Mouse (Mus musculus) left cerebral cortex, postnatal 36 days (tissue): ENCODE data around the gene C77080. TPM values are rescaled to one million over a fixed set of nuclear protein-coding genes. Genes with fewer than 3 reads are reported as not detected.
"Not testable (repeated sequence)": the region's sequence is repeated elsewhere in the genome, so short reads cannot be mapped to it uniquely, and the experiment has no call there.

ENCODE experiments used
- DNase-seq, 2 experiments: peaks; one replicate each; pipeline ENCODE4 v3.0.0; 2021 to 2022; ENCODE audit warnings: low spot score in 2 of 2, mixed read lengths in 1 of 2
- intact Hi-C: fragments of 180-260 bp; cut with DNase I; formaldehyde crosslinking; loops from one replicate; pipeline ENCODE4 v1.15.1; 2025
- total RNA-seq, 2 experiments: library from RNA; stranded (reverse); gene quantifications; 2 replicates each; pipeline ENCODE4 v1.2.3; 2021

Gene C77080
- total RNA-seq, 2 experiments from 2014 or later: 19.7 to 27.1 TPM

DNA sequence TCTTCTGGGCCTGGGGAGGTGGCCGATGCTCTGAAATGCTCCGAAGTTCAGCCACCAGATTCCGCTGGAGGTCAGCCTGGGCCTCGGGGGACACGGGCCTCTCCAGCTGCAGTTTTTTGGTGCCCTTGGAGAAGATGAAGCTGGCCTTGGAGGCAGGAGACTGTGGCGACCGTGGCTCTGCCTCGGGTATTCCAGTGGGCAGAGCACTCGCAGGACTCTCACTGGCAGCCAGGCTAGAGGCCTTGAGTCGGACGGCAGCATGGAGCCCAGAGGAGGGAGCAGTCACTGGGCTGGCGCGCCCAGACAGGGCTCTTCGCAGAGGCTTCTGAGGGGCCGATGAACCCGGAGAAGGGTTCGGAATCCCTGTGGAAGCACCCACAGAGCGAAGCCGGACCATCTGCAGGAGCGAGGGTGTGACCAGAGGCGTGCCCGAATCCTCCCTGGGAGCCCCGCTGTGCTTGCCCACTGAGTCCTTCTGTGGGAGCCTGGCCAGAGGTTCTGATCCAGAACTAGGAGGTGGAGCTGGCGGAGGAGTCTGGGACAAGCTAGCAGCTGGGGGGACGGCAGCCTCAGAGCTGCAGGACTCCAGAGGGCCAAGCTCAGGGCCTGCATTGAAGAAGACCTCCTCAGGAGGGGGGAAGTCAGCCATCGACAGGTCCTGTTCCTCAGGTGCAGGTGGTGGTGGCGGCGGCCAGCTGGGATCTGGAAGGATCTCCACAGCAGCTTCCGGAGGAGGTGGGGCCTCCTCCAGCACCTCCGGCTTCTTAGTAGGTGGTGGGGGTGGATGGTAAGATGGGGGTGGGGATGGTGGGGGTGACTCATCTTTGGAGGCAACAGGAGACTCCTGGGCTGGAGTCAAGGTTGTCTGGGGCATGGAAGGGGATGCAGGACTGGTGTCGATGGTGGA, 38.9 kb downstream of the C77080 start:
- intact Hi-C loops: no loop called here
- no peak for DNase-seq

DNA sequence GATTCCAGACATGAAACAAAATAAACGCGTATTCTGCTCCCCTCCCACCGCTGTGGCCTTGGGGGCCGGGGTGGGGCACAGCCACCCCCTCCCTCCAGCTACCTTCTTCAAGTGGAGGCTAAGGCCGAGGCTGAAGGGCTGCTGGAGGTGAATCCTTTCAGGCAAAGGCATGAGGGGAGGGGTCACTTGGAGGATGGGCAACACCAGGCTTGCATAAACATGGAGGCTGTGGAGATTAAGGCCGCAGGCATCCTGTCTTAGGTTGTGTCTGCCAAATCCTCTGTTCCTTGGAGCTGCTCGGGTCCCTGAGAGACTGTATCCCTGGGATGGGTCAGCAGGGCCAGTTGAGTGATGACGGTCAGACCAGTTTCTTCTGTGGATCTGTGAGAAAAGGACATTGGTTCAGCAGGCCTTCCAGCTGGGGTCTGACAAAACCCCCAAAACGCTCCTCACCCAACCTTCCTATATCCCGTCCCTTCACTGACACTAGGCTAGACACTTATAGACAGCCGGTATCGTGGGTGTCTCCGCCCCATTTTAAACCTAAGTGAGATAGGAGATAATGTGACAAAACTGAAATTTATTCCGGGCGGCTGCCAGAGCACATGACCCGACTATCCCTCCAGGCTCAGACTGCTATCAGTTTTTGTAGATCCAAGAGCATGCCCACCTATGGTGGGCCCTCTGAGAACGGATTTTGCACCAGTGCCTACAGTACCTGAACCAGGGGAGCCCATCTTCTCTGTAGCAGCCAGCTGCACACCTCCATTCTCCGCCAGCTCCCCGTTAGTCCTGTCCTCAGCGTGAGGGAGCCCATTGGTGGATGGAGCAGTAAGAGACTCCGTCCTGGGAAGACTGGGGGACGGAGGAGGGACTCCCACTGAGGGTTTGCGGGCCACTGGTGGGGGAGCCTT, 39.9 kb downstream of the C77080 start:
- no peak for DNase-seq
- intact Hi-C loops: no loop called here

DNA sequence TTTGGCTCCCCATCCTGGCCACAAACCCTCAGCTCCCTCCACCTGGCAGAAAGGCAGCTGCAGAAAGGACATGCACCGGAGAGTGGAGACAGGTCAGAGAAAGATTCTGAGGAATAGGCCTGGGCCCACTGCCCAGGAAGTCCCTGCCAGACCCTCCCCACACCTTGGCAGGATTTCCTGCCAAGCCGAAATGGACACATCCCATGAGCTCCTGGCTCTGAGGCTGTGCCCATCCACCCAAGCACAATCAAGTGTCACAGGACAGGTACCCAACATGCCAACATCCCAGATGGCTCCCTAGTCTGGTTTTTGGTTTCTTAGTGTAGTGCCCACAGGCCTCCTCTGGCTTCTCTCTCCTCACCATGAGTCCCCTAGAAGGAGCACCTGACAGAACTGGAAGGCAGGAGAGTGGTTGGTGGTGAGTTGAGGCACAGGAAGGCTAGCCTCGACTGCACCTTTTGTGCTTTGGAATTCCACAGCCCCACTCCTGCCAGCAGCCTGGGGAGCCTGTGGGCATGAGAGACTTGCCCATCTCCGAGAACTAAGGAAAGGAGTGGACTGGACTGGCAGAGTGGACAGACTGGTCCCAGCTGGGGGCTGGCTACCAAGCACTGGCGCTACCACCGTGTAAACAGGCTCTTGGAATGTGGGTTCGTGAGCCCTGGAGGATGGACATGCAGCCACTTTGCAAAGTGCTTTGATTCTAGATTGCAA, 40.7 kb downstream of the C77080 start:
- intact Hi-C loops: no loop called here
- DNase-seq: no peak

DNA sequence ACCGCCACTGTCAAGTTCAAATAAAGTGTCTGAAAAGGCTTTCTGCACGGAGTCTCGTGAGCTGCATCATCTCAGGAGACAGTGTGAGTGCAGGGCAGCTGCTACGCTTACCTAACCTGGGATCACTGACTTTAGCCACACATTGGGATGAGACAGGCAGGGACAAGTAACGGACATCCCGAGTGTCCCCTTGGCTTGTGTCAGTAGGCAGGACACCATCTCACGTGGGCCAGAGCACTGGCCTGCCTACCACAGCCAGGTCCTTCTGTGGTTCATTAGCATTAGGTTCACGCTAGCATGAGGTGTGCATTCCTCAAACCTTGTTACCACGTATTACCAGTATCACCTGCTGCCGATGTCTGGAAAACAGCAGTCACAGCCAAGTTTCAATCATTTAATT, 42.0 kb downstream of the C77080 start:
- no peak for DNase-seq
- intact Hi-C loops: no loop called here

DNA sequence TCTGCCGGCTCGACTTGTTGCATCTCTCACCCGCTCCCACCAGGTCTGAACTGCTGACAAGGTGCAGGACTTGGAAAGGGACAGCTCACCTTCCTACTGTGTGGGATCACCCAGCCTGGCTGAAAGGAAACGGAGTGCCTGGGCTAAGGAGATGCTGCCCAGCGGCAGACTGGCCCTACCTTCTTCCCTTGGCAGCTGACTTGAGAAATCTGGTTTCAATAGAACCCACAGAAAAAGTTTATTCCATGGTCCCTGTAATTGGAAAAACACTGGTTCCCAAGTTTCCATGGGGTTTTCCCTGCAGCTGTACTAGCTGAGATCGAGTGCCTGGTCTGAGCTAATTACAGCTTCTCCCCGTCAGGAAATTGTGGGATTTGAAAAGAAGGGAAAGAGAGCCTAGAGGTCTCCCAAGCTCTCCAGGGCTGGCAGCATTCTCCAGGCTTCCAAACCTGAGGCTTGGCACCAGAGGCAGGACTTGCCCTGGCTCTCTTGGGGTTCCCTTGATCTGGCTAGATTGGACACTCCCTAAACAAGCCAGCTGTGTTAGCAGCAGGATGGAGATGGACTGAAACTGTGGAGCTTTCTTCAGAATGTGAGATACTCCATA, 42.5 kb downstream of the C77080 start:
- intact Hi-C loops: no loop called here
- no peak for DNase-seq

DNA sequence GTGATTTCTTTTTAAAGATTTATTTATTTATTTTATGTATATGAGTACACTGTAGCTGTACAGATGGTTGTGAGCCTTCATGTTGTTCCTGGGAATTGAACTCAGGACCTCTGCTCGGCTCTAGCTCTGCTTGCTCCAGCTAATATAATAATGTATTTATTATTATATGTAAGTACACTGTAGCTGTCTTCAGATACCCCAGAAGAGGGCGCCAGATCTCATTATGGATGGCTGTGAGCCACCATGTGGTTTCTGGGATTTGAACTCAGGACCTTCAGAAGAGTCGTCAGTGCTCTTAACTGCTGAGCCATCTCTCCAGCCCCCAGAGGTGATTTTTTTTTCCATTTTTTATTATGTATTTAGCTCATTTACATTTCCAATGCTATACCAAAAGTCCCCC, 48.7 kb downstream of the C77080 start:
- DNase-seq, intact Hi-C loops: not testable (repeated sequence)

DNA sequence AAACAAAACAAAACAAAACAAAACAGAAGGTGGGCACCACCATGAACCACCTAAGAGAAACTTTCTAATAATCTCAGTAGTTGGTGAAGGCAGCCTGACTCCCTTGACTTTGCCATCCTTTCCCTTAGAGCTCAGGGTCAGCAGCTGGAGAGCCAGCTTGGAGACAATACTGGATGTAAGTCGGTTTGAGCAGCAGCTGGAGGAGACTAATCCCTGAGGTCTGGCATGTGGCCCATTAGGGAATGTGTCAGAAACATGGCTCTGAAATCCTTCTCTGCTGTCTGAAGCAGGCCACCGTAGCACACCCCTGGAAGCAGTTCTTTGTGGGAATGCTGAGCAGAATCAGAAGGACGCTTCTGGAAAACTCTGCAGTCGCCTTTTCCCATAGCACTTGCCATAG, 49.7 kb downstream of the C77080 start:
- intact Hi-C loops: no loop called here
- DNase-seq: no peak

DNA sequence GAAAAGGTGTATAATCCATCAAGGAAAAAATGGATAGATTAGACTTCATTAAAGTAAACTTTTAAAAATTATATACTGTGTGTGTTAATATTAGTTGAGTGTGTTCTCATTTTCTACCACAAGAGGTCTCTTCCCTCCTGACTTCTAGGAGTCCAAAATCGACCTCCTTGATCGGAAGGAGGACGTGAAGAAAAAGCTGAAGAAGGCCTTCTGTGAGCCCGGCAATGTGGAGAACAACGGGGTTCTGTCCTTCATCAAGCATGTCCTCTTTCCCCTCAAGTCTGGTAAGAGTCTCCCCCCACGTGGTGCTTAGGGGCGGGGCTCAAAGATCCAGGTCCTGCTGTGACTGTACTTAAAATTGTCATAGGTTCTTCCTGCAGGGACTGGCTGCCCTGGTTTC, 51.7 kb downstream of the C77080 start:
- no peak for DNase-seq
- intact Hi-C loops: loop anchor here (2.0 to 10.0 kb wide), 2 partner anchors 67 to 245 kb away; no protein-coding TSS in a partner anchor

DNA sequence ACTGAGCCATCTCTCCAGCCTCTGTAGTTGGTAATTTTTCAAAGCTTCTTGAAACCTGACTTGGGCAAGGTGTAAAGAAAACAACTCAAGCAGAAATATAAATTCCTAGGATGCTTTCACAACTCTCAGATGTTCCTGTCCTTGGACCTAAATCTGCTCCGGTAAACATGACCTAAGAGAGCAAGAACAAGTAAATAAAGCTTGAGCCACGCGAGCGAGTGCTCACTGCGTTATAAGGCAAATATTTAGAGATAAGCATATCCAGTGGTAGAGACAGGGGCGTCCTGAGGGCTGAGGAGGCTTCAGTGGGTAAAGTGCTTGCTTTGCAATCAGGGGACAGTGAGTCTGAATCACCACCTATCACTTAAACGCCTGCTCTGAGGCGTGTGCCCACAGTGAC, 54.4 kb downstream of the C77080 start:
- DNase-seq: no peak
- intact Hi-C loops: loop anchor here (10.0 kb wide), 1 partner anchor 248 kb away; no protein-coding TSS in a partner anchor

DNA sequence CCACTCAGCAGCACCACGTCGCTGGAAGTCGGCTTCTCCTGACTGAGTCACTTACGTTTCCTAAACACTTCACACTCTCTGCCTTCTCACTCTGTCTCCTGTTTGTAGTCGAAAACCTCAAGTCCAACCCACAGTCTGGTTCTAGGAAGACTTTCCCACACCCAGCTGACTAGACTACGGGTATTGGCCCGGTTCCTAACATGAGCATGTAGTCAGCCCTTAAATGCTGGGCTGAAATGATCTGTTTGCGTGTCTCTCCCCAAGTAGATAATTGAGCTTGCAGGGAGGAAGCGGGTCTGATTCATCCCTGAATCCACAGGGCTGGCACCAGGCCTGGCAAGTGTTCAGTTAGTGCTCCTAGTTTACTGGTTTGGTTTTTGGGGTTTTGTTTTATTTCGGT, 56.5 kb downstream of the C77080 start:
- no peak for DNase-seq
- intact Hi-C loops: loop anchor here (10.0 kb wide), 1 partner anchor 250 kb away; no protein-coding TSS in a partner anchor

DNA sequence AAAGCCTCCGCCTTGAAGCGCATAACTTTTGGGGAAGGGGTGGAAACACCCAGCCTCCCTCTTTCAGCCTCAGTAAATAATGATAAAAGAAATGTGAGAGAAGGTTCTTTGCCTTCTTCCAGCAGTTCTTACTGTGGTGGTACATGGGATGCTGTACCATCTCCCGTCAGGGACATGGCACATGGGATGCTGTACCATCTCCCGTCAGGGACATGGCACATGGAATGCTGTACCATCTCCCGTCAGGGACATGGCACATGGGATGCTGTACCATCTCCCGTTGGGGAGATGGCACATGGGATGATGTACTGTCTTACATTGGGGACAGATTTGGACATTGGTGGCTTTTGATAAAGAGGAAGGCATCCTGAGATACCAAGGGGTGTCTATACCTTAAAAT, 63.7 kb downstream of the C77080 start:
- no peak for DNase-seq
- intact Hi-C loops: no loop called here

DNA sequence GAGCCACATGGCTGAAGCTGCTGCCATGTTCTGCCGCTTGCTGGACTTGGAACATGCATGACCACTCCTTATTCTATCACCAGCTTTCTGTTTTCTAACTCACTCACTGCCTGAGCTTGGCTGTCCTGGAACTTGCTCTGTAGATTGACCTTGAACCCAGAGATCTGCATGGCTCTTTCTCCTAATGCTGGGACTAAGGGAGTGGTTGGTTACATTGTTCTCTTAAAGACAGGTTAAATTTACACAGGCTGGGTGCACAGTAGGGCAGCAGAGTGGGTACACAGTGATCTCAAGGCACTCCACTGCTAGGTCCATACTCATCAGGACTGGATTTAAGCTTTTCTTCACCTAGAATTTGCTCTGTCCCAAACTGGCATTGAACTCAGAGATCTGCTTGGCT, 66.9 kb downstream of the C77080 start:
- intact Hi-C loops: no loop called here
- no peak for DNase-seq

DNA sequence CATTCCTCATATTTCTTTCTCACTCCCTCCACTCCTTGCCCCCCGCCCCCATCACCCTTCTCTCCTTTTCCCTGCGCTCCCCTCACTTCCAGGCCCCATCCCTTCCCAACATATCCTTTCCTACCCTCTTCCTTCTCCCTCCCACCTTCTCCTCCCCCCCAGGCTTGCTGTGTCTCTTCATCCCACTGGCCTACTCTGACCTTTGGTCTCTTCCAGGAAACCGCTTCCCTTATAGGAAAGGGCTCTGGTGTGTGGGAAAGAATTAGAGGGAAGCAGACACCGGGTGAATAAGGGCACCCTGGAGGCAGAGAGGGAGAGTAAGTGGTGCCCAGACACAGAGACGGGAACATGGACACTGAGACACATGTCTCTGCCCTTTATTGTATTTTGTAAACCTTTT, 69.5 kb downstream of the C77080 start:
- no peak for DNase-seq
- intact Hi-C loops: no loop called here

DNA sequence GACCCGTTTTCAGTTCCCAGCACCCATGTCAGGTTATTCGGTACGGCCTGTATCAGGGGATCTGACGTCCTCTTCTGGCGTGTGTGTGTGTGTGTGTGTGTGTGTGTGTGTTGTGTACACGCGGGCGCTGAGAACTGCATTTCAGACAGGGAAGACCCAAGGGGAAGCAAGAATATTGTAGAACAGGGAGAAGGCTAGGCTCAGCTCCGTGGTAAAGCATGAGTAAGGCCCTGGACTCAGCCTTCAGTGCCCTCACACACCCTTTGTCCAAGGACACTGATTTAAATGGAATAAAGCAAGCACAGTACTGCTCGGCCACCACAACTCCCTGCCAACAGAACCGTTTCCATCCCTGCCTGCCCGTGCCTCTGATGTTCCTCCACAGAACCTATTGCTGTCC, 70.7 kb downstream of the C77080 start:
- intact Hi-C loops: no loop called here
- no peak for DNase-seq

DNA sequence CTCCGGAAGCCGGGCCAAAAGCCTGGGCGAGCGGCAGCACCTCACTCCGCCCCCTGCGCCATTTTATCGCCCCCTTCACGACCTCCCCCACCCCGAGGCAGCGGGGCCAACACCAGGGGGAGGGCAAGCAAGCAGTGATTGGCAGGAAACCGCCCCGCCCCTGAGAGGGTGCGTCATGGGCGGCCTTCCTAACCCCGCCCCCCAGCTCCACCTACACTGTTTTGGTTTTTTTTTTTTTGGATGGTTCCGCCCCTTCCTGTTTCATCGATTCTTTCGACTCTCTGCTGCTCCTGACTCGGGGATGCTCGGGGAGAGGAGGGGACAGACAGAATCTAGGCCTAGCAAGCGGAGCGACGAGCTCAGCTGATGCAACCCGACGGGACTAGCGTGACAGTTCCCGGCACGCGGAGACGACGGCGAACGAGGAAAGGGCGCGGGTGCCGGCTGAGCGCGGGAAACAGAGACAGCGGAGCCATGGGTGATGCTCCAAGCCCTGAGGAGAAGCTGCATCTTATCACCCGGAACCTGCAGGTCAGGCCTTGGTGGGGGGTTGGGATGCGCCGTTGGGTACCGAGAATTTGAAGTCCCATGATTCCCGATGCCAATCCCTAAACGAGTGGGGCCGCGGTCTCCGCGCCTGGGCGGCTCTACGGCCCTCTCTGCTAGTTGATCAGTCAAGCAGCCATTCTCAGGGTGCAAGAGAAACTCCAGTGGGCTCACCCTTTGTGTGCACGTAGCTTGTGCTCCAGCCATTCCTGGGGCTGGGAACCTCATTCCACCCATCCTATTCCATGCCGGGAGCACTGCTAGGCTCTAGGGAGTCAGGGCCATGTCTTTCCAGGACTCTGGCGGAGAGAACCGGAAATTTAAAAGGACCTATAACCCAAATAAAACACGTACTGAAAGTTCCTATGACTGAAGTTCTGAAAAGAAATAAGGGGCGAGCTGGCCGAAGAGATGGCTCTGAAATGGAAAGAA, 71.4 kb downstream of the C77080 start, which contains the start of the genes S100pbp and Yars:
Gene S100pbp, minus strand, starts transcription at position 186 of the 978 bp plus-strand sequence.
Gene Yars, plus strand, starts transcription at position 219 of the 978 bp plus-strand sequence.
- intact Hi-C loops: loop anchor here (1.0 to 5.0 kb wide), 2 partner anchors 53 to 145 kb away; partner anchors contain the start of genes Fndc5, Rbbp4 and Zbtb8os
- peak; percentile 93 to 94 for DNase-seq

DNA sequence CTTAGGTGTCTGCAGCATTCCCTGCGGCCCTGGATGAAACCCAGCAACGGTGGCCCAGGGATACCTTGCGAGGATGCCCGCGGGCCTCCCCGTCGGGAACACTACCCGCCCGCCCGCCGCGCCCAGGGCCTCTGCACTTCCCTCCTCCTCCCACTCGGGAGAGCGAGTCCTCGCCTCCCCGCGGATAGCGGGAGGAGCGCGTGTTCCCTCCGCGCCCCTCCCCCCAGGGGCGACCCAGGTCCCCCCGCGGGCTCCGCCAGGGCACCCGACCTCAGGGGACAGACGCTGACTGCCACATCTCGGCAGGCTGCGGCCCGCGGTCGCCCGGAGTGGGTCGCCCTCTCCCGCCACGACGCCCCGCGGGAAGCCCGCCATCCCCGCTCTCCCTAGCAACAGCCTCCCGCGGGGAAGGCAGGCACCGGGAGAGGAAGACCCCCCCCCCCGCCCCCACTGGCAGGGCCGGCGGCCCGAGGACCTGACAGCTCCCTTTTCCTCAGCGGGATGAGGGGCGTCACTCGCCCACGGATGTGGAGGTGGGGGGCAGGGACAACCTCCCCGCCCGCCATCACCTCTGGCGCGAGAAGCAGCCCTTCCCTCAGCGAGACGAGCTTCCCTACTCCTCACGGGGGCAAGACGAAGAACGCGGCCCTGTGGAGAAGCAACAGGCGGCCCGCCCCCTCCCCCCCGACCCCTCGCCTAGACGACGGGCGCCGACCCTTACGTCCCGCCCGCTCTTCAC, 72.2 kb downstream of the C77080 start:
- DNase-seq: peak; percentile 61 to 72
- intact Hi-C loops: loop anchor here (1.0 to 5.0 kb wide), 2 partner anchors 52 to 146 kb away; partner anchors contain the start of genes Fndc5, Rbbp4 and Zbtb8os

DNA sequence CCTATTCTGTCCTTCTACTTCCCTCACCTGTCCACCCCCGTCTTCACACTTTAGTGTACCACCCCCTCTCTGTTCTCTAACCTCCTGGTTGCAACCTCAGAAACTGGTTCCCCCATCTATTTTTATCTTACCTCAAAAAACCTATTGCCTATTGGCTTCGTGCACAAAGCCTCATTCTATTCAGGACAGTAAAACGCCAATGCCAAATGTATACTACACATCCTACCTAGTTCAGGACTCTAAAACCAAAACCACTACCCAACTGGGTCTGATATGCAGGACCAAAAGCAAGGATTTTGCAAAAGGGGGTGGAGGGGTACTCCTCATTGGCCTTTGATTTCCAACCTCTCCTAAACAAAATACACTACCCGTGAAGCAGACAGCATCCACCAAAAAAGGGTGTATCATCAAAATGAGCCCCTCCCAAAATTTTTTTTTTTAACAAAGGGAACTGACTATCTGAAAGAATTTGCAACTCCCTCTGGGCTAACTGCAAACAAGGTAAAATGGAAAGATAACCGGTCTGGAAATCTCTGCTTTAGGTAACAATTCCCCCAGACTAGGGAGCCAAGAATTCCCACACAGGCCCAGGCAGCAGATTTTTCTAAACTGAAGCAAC, 73.1 kb downstream of the C77080 start:
- intact Hi-C loops: loop anchor here (5.0 kb wide), 1 partner anchor 51 kb away; the partner anchor contains the start of gene Fndc5
- DNase-seq: no peak
